Mouse (Mus musculus) forebrain, embryonic 13.5 days (tissue): Measurements from ENCODE around the gene Hdac4. TPM values are rescaled to one million over a fixed set of nuclear protein-coding genes. Genes with fewer than 3 reads are reported as not detected.

ENCODE experiments used
- ATAC-seq: fragments of 200-750 bp; cut with Nextera tagmentation; 2 replicates; pipeline ENCODE4 v1.8.0; 2017
- H3K27ac ChIP-seq: fragments of 300-500 bp; sonication (generic); 2 replicates; pipeline ENCODE4 v1.5.1; 2015; ENCODE audit warnings: inconsistent platforms, mild to moderate bottlenecking, moderate library complexity
- H3K27me3 ChIP-seq: fragments of 300-500 bp; sonication (generic); 2 replicates; pipeline ENCODE4 v1.6.1; 2015; ENCODE audit warnings: mild to moderate bottlenecking, inconsistent platforms
- H3K36me3 ChIP-seq: fragments of 300-500 bp; sonication (generic); 2 replicates; pipeline ENCODE4 v1.6.1; 2015; ENCODE audit warnings: mild to moderate bottlenecking, inconsistent platforms; ENCODE audit not compliant: poor library complexity, severe bottlenecking
- H3K4me1 ChIP-seq: fragments of 300-500 bp; sonication (generic); 2 replicates; pipeline ENCODE4 v1.6.1; 2015; ENCODE audit warnings: inconsistent platforms
- H3K4me2 ChIP-seq: fragments of 300-500 bp; sonication (generic); 2 replicates; pipeline ENCODE4 v1.6.1; 2015; ENCODE audit warnings: inconsistent platforms, mild to moderate bottlenecking, moderate library complexity
- H3K4me3 ChIP-seq: fragments of 300-500 bp; sonication (generic); 2 replicates; pipeline ENCODE4 v1.5.1; 2015; ENCODE audit warnings: mild to moderate bottlenecking, inconsistent platforms
- H3K9ac ChIP-seq: fragments of 300-500 bp; sonication (generic); 2 replicates; pipeline ENCODE4 v1.6.1; 2015; ENCODE audit warnings: mild to moderate bottlenecking, inconsistent platforms
- H3K9me3 ChIP-seq: fragments of 300-500 bp; sonication (generic); replicated peaks from 2 replicates; pipeline ENCODE4 v1.6.1; 2016; ENCODE audit warnings: inconsistent platforms
- WGBS: fragments of 180-500 bp; shearing (Covaris S2); methylation state at CpG from one replicate; pipeline ENCODE4 v1.1.7; 2015; 5-methylcytosine and 5-hydroxymethylcytosine counted together
- polyA plus RNA-seq: library from polyadenylated mRNA; unstranded; fragments of >200 nt; fragmentation: Nextera tagmentation; extraction: Ambion mirVana; gene quantifications from 2 replicates; pipeline ENCODE4 v1.2.1, GENCODE M21; 2015

Gene Hdac4
- polyA plus RNA-seq, 1 experiment from 2014 or later: 22.6 TPM

DNA sequence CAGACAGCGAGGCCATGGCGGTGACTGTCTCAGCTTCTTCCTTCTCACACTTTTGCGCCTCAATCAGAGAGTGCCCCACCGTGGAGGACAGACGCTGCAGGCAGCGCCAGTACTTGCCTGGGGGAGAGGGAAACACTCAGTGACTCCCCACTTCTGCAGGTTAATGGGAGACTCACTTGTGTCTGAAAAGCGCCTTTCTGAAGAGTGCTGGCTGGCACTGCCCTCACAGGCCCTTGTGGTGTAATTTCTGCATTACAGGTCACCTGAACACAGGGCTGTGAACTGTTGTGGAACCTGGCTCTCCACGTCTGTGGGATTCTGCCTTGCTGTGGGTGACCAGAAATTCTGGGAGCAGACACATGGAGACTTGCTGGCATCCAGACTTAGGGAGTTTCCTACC, 261.8 kb downstream of the Hdac4 start:
- no peak overlapping the region for H3K4me2 ChIP-seq
- WGBS: 84% methylated on average over 8 of the region's 8 CpGs
- H3K9ac ChIP-seq: 0 out of 2 replicates have a peak overlapping the region, but pooled peaks have one; percentile 12
- H3K4me3 ChIP-seq: no peak overlapping the region
- H3K9me3 ChIP-seq: no peaks in the 10 kb centered on the region
- H3K4me1 ChIP-seq: 0 out of 2 replicates have a peak, but pooled peaks cover 3% of the 10 kb centered on the region
- no peak overlapping the region for H3K27ac ChIP-seq
- no peak for ATAC-seq
- H3K27me3 ChIP-seq: no peaks in the 10 kb centered on the region
- H3K36me3 ChIP-seq: peaks cover 63% of the 10 kb centered on the region

DNA sequence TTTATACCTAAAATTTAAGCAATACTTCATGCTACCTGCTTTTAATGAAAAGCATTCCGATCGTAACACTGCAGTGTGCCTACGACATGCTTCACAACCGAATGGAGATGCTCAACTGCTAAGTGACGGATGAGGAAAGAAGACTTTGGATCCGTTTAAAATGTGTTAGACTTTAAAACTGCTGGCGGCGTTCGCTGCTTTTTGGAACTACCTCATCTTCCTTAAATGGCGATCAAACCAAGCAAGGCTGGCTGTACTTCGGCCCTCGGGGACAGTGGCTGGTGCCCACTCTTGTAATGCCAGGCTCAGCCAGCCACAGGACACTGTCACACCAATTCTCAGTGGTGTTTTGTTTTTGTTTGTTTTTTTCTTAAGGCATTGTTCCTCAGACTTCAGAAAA, 263.3 kb downstream of the Hdac4 start:
- Histone ChIP-seq H3K4me2 (no peak overlapping the region), H3K4me1 (0 out of 2 replicates have a peak, but pooled peaks cover 3% of the 10 kb centered on the region), H3K9ac (no peak overlapping the region), H3K9me3 (no peaks in the 10 kb centered on the region), H3K27me3 (no peaks in the 10 kb centered on the region), H3K27ac (no peak overlapping the region), H3K36me3 (peaks cover 69% of the 10 kb centered on the region), H3K4me3 (no peak overlapping the region)
- WGBS: 96% methylated on average over 12 of the region's 12 CpGs
- no peak for ATAC-seq

DNA sequence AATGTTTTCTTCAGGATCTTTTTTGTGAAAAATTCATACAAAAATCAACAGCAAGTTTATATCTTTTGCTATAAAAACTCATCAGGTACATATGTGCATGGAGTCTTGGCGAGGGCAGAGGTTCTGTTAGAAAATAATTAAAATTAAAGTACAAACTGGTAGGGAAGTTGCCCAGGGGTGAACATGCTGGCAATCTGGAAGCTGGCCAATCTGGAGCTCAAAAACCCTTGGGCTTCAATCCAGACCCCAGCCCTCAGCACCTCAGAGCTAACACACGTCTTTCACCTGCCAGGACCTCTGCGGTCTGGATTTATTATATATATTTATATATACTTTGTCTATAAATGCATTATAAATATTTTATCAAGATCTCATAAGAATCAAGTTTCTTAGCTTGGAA, 263.7 kb downstream of the Hdac4 start:
- H3K36me3 ChIP-seq: peaks cover 68% of the 10 kb centered on the region
- ATAC-seq: no peak
- 68% methylated on average over 3 of the region's 3 CpGs for WGBS

DNA sequence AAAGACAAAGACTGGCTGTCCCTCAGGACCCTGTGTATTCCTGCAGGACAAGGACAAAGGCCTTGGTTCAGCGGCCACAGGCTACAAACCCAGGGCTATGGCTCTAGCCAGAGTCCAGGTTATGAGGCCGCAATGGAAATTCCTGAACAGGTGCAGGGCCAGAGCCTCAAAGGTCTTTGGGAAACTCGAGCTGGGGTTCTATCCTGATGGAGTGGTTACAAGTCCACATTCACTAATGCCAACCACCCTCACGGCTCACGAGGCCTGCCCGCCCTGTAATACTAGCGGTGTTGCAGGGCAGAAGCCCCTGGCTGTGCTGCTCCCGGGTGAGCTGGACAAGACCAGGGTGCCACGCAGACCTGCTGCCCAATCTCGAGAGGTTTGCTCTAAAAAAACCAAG, 264.3 kb downstream of the Hdac4 start:
- 94% methylated on average over 10 of the region's 10 CpGs for WGBS
- H3K4me1 ChIP-seq: 0 out of 2 replicates have a peak, but pooled peaks cover 3% of the 10 kb centered on the region
- no peak overlapping the region for H3K27ac ChIP-seq
- ATAC-seq: no peak
- H3K4me2 ChIP-seq: no peak overlapping the region
- no peaks in the 10 kb centered on the region for H3K9me3 ChIP-seq
- H3K9ac ChIP-seq: no peak overlapping the region
- H3K27me3 ChIP-seq: no peaks in the 10 kb centered on the region
- peaks cover 64% of the 10 kb centered on the region for H3K36me3 ChIP-seq
- no peak overlapping the region for H3K4me3 ChIP-seq

More for the DNA sequence above, 263.7 kb downstream of the Hdac4 start:
- H3K9ac ChIP-seq: no peak overlapping the region
- no peak overlapping the region for H3K4me2 ChIP-seq
- H3K9me3 ChIP-seq: no peaks in the 10 kb centered on the region
- H3K27ac ChIP-seq: no peak overlapping the region
- 0 out of 2 replicates have a peak, but pooled peaks cover 3% of the 10 kb centered on the region for H3K4me1 ChIP-seq
- H3K4me3 ChIP-seq: no peak overlapping the region
- H3K27me3 ChIP-seq: no peaks in the 10 kb centered on the region

DNA sequence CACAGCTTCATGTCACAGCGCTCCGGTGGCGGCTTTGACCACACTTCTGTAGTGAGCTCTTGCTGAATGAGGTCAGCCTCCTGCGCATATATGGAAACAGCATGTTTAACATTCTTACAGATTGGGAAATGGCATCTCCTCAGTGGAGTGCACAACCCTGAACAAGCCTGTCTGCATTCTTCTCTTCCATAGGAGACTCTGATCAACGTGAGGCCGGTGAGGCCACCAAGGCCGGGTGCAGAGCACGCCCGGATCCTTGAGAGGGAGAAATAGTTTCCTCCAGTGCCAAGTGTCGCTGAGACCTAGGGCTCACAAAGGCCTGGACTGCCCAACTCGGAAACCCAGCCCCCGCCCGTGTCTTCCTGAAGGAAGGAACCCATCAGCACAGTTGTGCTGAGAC, 266.4 kb downstream of the Hdac4 start:
- H3K4me1 ChIP-seq: 0 out of 2 replicates have a peak, but pooled peaks cover 3% of the 10 kb centered on the region
- H3K27me3 ChIP-seq: no peaks in the 10 kb centered on the region
- ATAC-seq: no peak
- no peak overlapping the region for H3K4me3 ChIP-seq
- H3K36me3 ChIP-seq: peaks cover 50% of the 10 kb centered on the region
- H3K4me2 ChIP-seq: no peak overlapping the region
- no peak overlapping the region for H3K9ac ChIP-seq
- H3K27ac ChIP-seq: no peak overlapping the region
- H3K9me3 ChIP-seq: no peaks in the 10 kb centered on the region
- WGBS: 95% methylated on average over 13 of the region's 13 CpGs

DNA sequence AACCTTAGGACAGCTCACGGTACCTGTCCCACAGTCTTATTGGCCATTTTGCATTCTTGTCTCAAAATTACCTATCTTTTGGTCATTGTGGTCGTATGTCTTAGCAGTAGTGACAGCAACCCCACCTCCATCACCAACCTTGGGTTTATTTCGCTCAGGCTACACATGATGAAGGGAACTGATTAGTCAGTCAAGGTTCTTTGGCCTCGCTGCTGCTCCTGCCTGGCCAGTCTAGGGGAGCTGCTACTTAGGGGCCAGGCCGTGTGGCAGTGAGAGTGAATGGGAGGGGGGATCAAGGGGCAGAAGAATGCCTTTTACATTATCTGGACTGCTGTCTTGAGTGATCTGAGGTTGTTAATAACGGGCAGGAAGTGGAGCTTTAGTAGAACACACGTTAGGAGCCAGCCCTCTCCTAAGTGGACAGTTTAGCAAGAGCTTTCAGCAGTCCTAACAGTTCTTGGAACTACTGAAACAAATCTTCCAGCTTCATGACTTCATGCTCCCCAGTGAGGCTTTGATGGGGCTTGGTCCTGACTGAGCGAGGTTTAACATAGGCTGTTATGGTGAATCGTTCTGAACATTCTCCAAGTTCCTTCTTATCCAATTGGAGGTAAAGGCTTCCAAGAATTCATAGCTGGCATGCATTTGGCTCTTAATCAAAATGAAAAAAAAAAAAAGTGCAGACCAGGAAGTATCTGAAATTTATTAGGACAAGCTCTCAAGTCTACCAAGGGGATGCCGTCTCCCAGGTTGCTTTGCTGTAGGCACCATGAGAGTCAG, 267.8 kb downstream of the Hdac4 start:
- ATAC-seq: no peak

DNA sequence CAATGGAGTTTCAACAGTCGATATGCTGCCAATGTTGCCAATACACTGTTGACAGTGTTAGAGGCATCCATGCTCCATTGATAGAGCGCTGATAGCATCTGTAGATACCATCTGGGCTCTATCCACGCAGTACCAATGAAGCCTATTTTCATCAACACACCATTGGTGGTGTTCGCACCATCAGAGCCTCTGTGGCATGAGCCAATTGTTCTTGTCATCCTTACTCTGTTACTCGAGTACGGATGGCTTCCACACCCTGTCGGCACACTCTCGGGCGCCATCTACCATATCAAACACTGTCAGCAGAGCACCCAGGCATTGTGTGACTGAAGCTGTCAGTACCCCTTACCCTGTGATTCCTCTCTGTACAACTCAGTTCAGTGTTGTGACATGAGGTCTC, 271.9 kb downstream of the Hdac4 start:
- H3K27me3 ChIP-seq: no peaks in the 10 kb centered on the region
- H3K27ac ChIP-seq: no peak overlapping the region
- H3K4me3 ChIP-seq: no peak overlapping the region
- H3K4me2 ChIP-seq: no peak overlapping the region
- no peaks in the 10 kb centered on the region for H3K9me3 ChIP-seq
- no peaks in the 10 kb centered on the region for H3K4me1 ChIP-seq
- peaks cover 13% of the 10 kb centered on the region; the same call in 1 of the 2 replicates for H3K36me3 ChIP-seq
- WGBS: 92% methylated on average over 9 of the region's 9 CpGs
- ATAC-seq: no peak
- H3K9ac ChIP-seq: no peak overlapping the region

More for the DNA sequence above, 267.8 kb downstream of the Hdac4 start:
- no peaks in the 10 kb centered on the region for H3K4me1 ChIP-seq
- H3K27me3 ChIP-seq: no peaks in the 10 kb centered on the region
- H3K9me3 ChIP-seq: no peaks in the 10 kb centered on the region
- H3K4me2 ChIP-seq: no peak overlapping the region
- no peak overlapping the region for H3K9ac ChIP-seq
- WGBS: 90% methylated on average over 10 of the region's 10 CpGs
- H3K27ac ChIP-seq: no peak overlapping the region
- no peak overlapping the region for H3K4me3 ChIP-seq
- H3K36me3 ChIP-seq: peaks cover 37% of the 10 kb centered on the region

DNA sequence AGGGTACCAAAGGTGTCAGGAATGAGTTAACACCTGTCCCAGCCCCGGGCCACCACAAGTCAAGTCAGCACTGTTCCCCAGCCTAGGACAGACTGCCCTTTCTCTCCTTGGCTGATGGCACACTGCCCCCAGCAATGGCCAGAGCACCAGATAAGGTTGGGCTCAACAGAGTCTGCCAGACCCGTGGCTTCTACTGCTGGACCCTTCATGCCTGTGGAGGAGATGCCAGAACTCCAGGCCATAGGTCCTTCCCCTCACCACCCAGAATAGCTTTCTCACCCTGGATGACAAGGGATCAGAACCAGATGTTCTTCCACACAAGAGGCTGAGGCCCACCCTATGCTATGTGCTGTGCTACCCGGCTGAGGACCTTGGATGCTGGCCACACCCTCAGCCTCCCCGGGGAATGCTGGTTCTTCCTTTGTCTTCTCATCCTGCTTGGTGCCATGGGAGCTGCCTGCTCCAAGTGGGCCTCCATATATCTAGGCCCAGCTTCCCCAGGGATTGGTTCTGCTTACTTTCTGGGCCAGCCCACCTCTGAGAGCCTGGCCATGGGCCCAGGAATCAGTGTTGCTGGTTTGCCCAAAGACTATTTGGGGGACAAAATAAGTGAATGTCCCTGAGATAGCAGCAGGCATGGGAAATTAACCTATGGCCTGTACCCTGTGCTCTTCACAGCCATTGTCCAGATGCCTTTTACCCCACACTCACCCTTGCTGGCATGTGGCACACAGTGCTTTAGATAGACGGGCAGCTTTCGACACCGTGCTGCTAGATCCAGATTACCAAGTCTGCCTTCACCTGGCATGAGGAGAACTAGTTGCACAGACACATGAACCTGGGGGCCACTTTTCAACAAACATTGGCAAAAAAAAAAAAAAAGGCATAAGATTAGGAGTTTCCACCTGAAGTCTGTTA, 273.0 kb downstream of the Hdac4 start:
- 82% methylated on average over 7 of the region's 7 CpGs for WGBS
- Histone ChIP-seq H3K9me3 (no peaks in the 10 kb centered on the region), H3K27ac (no peak overlapping the region)

DNA sequence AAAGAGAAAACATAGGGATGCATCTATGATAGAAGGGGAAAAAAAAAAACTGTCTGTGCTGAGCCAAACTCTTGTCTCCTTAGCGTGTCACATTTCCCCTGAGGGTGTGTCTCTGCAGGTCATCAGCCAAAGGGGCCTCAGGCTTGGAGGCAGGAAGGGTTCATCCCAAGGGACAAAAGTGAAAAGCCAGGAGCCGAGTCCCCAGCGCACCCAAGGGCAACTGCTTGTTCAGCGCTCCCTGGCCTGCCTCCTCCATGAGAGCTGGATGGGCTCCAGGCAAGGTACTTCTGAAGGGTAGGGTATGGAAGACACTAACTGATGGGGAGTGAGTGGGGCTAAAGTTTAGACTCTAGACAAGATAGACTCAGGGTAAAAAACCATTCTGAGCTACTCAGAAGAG, 273.8 kb downstream of the Hdac4 start:
- Histone ChIP-seq H3K9ac (no peak overlapping the region), H3K4me3 (no peak overlapping the region), H3K4me1 (no peaks in the 10 kb centered on the region), H3K36me3 (no peaks in the 10 kb centered on the region), H3K27me3 (no peaks in the 10 kb centered on the region), H3K27ac (no peak overlapping the region), H3K4me2 (no peak overlapping the region), H3K9me3 (no peaks in the 10 kb centered on the region)
- no peak for ATAC-seq
- WGBS: 85% methylated on average over 4 of the region's 4 CpGs

More for the DNA sequence above, 273.0 kb downstream of the Hdac4 start:
- no peaks in the 10 kb centered on the region for H3K4me1 ChIP-seq
- no peak overlapping the region for H3K4me3 ChIP-seq
- no peaks in the 10 kb centered on the region for H3K27me3 ChIP-seq
- H3K9ac ChIP-seq: no peak overlapping the region
- ATAC-seq: no peak
- peaks cover 3% of the 10 kb centered on the region; the same call in 1 of the 2 replicates for H3K36me3 ChIP-seq
- no peak overlapping the region for H3K4me2 ChIP-seq

DNA sequence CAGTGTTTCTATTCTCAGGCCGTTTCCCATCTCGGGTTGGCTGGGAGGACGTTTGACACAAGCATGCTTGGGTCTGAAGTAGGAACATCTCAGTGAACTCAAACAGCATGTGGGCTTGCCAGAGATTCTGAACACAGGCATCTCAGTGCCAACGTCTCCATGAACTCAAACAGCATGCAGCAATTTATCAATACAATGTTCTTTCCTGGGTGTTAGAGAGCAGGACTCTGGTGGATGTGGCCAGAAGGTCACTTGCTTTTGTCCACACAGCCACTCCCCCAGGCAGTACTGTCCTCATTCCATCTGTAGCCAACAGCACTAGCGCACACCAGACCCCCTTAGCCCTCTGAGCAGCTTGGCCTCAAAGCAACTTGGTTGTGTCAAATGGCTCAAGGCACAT, 274.2 kb downstream of the Hdac4 start:
- H3K27ac ChIP-seq: no peak overlapping the region
- WGBS: 79% methylated on average over 5 of the region's 5 CpGs
- no peaks in the 10 kb centered on the region for H3K36me3 ChIP-seq
- no peak overlapping the region for H3K4me2 ChIP-seq
- no peaks in the 10 kb centered on the region for H3K9me3 ChIP-seq
- H3K27me3 ChIP-seq: no peaks in the 10 kb centered on the region
- no peak for ATAC-seq
- no peak overlapping the region for H3K4me3 ChIP-seq
- H3K9ac ChIP-seq: no peak overlapping the region
- H3K4me1 ChIP-seq: no peaks in the 10 kb centered on the region

DNA sequence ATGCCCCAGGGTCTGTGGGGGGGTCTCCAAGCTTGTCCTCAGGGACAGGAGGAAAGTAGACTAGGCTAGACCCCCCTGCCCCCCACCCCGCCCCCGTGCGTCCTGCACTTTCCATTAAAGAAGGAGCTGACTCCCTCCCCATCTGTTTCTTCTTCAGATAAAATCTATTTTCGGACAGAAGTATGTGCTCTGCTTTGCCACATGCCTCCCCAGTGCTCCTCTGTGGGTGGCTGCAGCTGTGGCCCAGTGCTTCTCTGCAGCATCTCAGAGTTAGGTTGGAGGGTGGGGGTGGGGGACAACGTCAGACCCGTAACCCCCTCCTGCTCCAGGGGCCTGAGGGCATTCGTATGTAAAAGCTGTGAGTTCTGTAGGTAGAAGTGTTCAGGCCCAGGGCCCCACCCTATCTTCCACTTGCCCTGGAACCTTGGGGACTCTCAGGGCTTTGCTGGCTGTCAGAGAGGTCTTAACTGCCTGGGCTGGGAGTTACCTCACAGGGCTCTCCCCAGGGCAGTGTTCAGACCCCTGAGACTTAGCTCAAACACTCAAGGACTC, 275.4 kb downstream of the Hdac4 start:
- Histone ChIP-seq H3K4me3 (no peak overlapping the region), H3K4me1 (no peaks in the 10 kb centered on the region), H3K9ac (no peak overlapping the region), H3K27ac (no peak overlapping the region), H3K4me2 (no peak overlapping the region), H3K36me3 (no peaks in the 10 kb centered on the region), H3K9me3 (no peaks in the 10 kb centered on the region), H3K27me3 (no peaks in the 10 kb centered on the region)
- WGBS: 49% methylated on average over 7 of the region's 7 CpGs
- no peak for ATAC-seq
